Mouse (Mus musculus): ENCODE measurements around the gene Igf2bp1. TPM values are rescaled to one million over a fixed set of nuclear protein-coding genes. Genes with fewer than 3 reads are reported as not detected.
A peak's percentile ranks its signal among the peaks of the same experiment; 100 is the strongest.

Igf2bp1 gene
- polyA plus RNA-seq, 1 experiment from 2014 or later = 107 TPM

GRCm38 (mm10) chr11:96004793-96005402, 842 bp downstream of the Igf2bp1 start:
- Histone ChIP-seq H3K27ac (peak overlapping the region; percentile 98), H3K9me3 (no peaks in the 10 kb centered on the region), H3K4me1 (peaks cover 25% of the 10 kb centered on the region), H3K36me3 (0 out of 2 replicates have a peak, but pooled peaks cover 3% of the 10 kb centered on the region), H3K4me3 (peak overlapping the region; percentile 99), H3K27me3 (ENCODE audit: insufficient read depth, poor library complexity, severe bottlenecking) (no peaks in the 10 kb centered on the region)
- no peak for DNase-seq (ENCODE audit: low spot score)
- WGBS = under 1% methylated on average over 57 of the region's 57 CpGs

GRCm38 (mm10) chr11:96003969-96004792, 1.6 kb downstream of the Igf2bp1 start:
- H3K9me3 ChIP-seq = no peaks in the 10 kb centered on the region
- H3K4me3 ChIP-seq = peak overlapping the region; percentile 99
- H3K36me3 ChIP-seq = 0 out of 2 replicates have a peak, but pooled peaks cover 5% of the 10 kb centered on the region
- H3K27me3 ChIP-seq (ENCODE audit: insufficient read depth, poor library complexity, severe bottlenecking) = no peaks in the 10 kb centered on the region
- peaks cover 27% of the 10 kb centered on the region for H3K4me1 ChIP-seq
- no peak for DNase-seq (ENCODE audit: low spot score)
- H3K27ac ChIP-seq = peak overlapping the region; percentile 98
- WGBS = under 1% methylated on average over 32 of the region's 32 CpGs

GRCm38 (mm10) chr11:96003100-96003900, 2.4 kb downstream of the Igf2bp1 start:
- Histone ChIP-seq H3K27me3 (ENCODE audit: insufficient read depth, poor library complexity, severe bottlenecking) (no peaks in the 10 kb centered on the region), H3K36me3 (peaks cover 10% of the 10 kb centered on the region; the same call in 1 of the 2 replicates), H3K4me1 (peaks cover 28% of the 10 kb centered on the region), H3K27ac (peak overlapping the region; percentile 98), H3K9me3 (no peaks in the 10 kb centered on the region), H3K4me3 (peak overlapping the region; percentile 99)
- DNase-seq (ENCODE audit: low spot score) = no peak
- 8% methylated on average over 12 of the region's 12 CpGs for WGBS

- DNase-seq (ENCODE audit: low spot score) = no peak
- H3K27ac ChIP-seq = no peak overlapping the region
- H3K4me1 ChIP-seq = peaks cover 58% of the 10 kb centered on the region
- no peaks in the 10 kb centered on the region for H3K27me3 ChIP-seq (ENCODE audit: insufficient read depth, poor library complexity, severe bottlenecking)
- 0 out of 2 replicates have a peak, but pooled peaks cover 4% of the 10 kb centered on the region for H3K9me3 ChIP-seq
- peak overlapping the region; percentile 13; the same call in 1 of the 2 replicates for H3K4me3 ChIP-seq
- peaks cover 41% of the 10 kb centered on the region for H3K36me3 ChIP-seq
- 92% methylated on average over 8 of the region's 8 CpGs for WGBS
Observed at GRCm38 (mm10) chr11:95994151-95994550, 11.6 kb downstream of the Igf2bp1 start.

GRCm38 (mm10) chr11:95990886-95991708, 14.6 kb downstream of the Igf2bp1 start:
- WGBS = 2% methylated on average over 35 of the region's 49 CpGs
- H3K36me3 ChIP-seq = peaks cover 36% of the 10 kb centered on the region
- DNase-seq (ENCODE audit: low spot score) = peak; percentile 92

GRCm38 (mm10) chr11:95990431-95990830, 15.3 kb downstream of the Igf2bp1 start:
- Histone ChIP-seq H3K27me3 (ENCODE audit: insufficient read depth, poor library complexity, severe bottlenecking) (no peaks in the 10 kb centered on the region), H3K36me3 (peaks cover 31% of the 10 kb centered on the region)

More at GRCm38 (mm10) chr11:95990886-95991708, 14.6 kb downstream of the Igf2bp1 start:
- peak overlapping the region; percentile 62 for H3K4me3 ChIP-seq
- peaks cover 75% of the 10 kb centered on the region for H3K4me1 ChIP-seq
- H3K9me3 ChIP-seq = 0 out of 2 replicates have a peak, but pooled peaks cover 4% of the 10 kb centered on the region
- H3K27me3 ChIP-seq (ENCODE audit: insufficient read depth, poor library complexity, severe bottlenecking) = no peaks in the 10 kb centered on the region
- H3K27ac ChIP-seq = peak overlapping the region; percentile 95

GRCm38 (mm10) chr11:95989864-95990263, 15.9 kb downstream of the Igf2bp1 start:
- H3K4me3 ChIP-seq = peak overlapping the region; percentile 62
- no peak for DNase-seq (ENCODE audit: low spot score)

More at GRCm38 (mm10) chr11:95990431-95990830, 15.3 kb downstream of the Igf2bp1 start:
- Histone ChIP-seq H3K4me3 (peak overlapping the region; percentile 62), H3K4me1 (peaks cover 75% of the 10 kb centered on the region), H3K27ac (peak overlapping the region; percentile 95), H3K9me3 (0 out of 2 replicates have a peak, but pooled peaks cover 4% of the 10 kb centered on the region)
- 42% methylated on average over 4 of the region's 4 CpGs for WGBS
- no peak for DNase-seq (ENCODE audit: low spot score)

GRCm38 (mm10) chr11:95988533-95988932, 17.2 kb downstream of the Igf2bp1 start:
- no peak for DNase-seq (ENCODE audit: low spot score)
- Histone ChIP-seq H3K27me3 (ENCODE audit: insufficient read depth, poor library complexity, severe bottlenecking) (no peaks in the 10 kb centered on the region), H3K9me3 (no peaks in the 10 kb centered on the region), H3K4me1 (peaks cover 74% of the 10 kb centered on the region), H3K4me3 (no peak overlapping the region), H3K27ac (peak overlapping the region; percentile 56), H3K36me3 (peaks cover 13% of the 10 kb centered on the region)
- WGBS = 69% methylated on average over 9 of the region's 9 CpGs

More at GRCm38 (mm10) chr11:95989864-95990263, 15.9 kb downstream of the Igf2bp1 start:
- Histone ChIP-seq H3K4me1 (peaks cover 76% of the 10 kb centered on the region), H3K9me3 (0 out of 2 replicates have a peak, but pooled peaks cover 4% of the 10 kb centered on the region), H3K36me3 (peaks cover 25% of the 10 kb centered on the region), H3K27ac (peak overlapping the region; percentile 95), H3K27me3 (ENCODE audit: insufficient read depth, poor library complexity, severe bottlenecking) (no peaks in the 10 kb centered on the region)
- WGBS = 57% methylated on average over 8 of the region's 8 CpGs

GRCm38 (mm10) chr11:95987854-95988447, 17.8 kb downstream of the Igf2bp1 start:
- H3K27me3 ChIP-seq (ENCODE audit: insufficient read depth, poor library complexity, severe bottlenecking) = no peaks in the 10 kb centered on the region
- no peak overlapping the region for H3K4me3 ChIP-seq
- no peaks in the 10 kb centered on the region for H3K9me3 ChIP-seq
- H3K27ac ChIP-seq = peak overlapping the region; percentile 56; the same call in 1 of the 2 replicates
- WGBS = 73% methylated on average over 6 of the region's 6 CpGs
- no peak for DNase-seq (ENCODE audit: low spot score)
- H3K4me1 ChIP-seq = peaks cover 74% of the 10 kb centered on the region
- H3K36me3 ChIP-seq = peaks cover 13% of the 10 kb centered on the region

- Histone ChIP-seq H3K9me3 (no peaks in the 10 kb centered on the region), H3K4me1 (peaks cover 52% of the 10 kb centered on the region), H3K36me3 (peaks cover 50% of the 10 kb centered on the region), H3K4me3 (peak overlapping the region; percentile 48), H3K27ac (peak overlapping the region; percentile 80), H3K27me3 (ENCODE audit: insufficient read depth, poor library complexity, severe bottlenecking) (no peaks in the 10 kb centered on the region)
- DNase-seq (ENCODE audit: low spot score) = peak; percentile 82
- 19% methylated on average over 1 of the region's 1 CpGs for WGBS
Observed at GRCm38 (mm10) chr11:95982475-95982874, 23.3 kb downstream of the Igf2bp1 start.

GRCm38 (mm10) chr11:95981804-95982203, 23.9 kb downstream of the Igf2bp1 start:
- H3K9me3 ChIP-seq = no peaks in the 10 kb centered on the region
- no peaks in the 10 kb centered on the region for H3K27me3 ChIP-seq (ENCODE audit: insufficient read depth, poor library complexity, severe bottlenecking)
- WGBS = 44% methylated on average over 12 of the region's 12 CpGs
- H3K27ac ChIP-seq = peak overlapping the region; percentile 80
- peaks cover 51% of the 10 kb centered on the region for H3K36me3 ChIP-seq
- peaks cover 50% of the 10 kb centered on the region for H3K4me1 ChIP-seq
- H3K4me3 ChIP-seq = peak overlapping the region; percentile 48
- no peak for DNase-seq (ENCODE audit: low spot score)
